Mouse (Mus musculus) cerebellum, postnatal 10 days (tissue): ENCODE measurements around the gene Tmem259.
A peak's percentile ranks its signal among the peaks of the same experiment; 100 is the strongest.

Experiments used
- DNase-seq, 2 experiments: peaks; one replicate each; pipeline ENCODE4 v3.0.0; 2021; ENCODE audit warnings: mixed read lengths in 2 of 2

Gene Tmem259

DNA sequence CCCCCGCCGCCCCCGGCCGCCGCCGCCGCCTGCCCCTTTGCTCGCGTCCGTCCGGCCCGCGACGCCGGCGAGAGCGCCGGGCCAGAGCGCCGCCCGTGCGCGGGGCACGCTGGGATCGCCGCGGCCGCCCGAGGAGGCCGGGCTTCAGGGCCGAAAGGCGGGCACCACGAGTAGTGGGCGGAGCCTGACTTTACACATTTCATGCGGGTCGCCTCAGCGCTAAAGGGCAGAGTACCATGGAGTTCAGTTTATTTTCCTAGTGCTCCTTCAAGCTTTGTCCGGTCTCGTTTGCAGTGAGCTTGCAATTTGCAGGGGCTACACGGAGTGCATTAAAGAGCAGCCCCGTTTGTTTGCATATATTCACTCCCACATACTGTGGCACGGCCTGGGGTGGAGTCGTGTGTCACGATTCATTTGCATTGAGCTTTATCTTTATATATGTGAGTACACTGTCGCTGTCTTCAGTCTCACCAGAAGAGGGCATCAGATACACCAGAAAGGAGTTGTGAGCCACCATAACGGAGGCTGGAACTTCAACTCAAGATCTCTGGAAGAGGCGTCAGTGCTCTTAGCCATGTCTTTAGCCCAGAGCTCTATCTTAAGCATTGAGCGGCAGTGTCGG is at the start of gene Tmem259:
Tmem259 (minus strand) TSS at position 136 of the 622 bp plus-strand sequence.
- peak; percentile 90 to 93 for DNase-seq

DNA sequence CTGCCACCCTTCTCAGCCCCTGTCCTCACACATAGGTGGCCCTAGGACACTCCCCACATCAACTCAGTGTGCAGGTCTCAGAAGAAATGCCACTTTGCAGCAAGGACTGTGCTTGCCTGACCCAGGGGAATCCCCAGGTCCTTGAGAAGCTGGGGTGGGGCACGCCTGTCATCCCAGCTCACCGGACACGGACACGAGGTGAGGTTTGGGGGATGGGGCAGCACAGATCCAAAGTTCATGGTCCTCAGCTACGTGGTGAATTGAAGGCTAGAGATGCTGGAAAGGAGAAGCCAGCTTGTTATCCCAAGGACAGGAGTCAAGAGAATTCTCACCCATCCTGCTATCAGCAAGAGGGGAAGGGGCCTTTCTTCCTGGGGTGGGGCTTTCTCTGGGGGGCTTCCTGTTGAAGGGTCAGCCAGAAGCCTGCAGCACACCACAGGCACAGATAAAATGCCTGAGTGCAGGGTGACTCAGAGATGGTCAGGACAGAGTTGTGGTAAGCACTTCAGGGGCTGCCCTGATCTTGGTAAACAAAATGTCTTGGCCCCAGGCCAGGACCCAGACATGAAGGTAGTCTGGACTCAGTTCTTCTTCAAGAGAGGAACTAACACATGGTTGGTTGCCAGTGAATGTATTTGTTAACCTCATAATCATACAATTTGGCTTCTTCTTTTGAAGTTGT is 48.8 kb upstream of the Tmem259 start:
- DNase-seq: no peak

DNA sequence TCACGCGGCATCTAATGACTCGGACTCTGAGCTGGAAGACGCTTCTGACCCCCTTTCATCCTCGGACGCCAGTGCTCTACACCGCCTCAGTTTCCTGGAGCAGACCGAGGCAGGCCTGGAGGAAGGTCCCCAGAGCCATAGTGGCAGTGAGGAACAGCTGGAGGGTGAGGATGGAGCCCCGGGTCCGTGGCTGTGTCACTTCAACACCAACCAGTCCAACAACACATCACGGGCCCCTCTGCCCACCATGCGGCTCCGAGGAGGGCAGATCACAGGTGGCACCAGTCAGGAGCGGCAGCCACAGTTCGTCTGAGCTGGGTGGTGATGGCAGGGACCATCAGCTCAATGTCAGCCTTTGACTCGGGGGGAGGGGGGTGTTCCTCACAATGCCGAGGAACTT is 46.6 kb upstream of the Tmem259 start:
- no peak for DNase-seq

DNA sequence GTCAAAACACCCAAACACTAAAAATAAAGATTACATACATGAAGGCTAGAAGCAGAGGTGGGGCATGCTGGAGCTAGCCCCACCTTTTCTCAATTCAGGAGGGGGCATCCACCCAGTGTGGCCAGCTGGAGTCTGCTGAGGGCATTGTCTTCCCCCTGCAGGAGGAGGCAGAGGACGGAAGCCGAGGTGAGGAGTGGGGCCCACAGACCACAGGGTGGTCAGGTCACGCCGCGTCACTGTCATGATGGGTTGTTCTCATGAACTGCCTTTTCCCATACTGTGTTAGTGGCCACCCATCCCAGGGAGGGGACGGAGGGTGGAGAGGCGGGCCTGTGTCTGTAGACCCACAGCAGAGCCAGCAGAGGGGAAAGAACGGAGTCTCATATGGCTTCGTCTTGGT is 46.1 kb upstream of the Tmem259 start:
- no peak for DNase-seq

DNA sequence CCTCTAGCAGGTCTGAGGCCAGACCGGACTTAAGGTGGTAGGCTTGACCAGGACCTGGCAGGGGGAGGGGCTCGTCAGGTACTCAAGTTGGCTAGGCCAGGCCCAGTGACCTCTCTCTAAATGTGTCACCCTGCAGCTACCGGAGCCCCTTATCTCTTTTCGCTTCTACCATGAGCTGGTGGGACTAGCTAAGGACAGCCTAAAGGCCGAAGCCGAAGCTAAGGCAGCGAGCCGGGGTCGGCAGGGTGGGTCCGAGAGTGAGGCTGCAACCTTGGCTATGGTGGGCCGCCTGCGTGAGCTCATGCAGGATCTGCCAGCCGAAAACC is 44.4 kb upstream of the Tmem259 start:
- no peak for DNase-seq

DNA sequence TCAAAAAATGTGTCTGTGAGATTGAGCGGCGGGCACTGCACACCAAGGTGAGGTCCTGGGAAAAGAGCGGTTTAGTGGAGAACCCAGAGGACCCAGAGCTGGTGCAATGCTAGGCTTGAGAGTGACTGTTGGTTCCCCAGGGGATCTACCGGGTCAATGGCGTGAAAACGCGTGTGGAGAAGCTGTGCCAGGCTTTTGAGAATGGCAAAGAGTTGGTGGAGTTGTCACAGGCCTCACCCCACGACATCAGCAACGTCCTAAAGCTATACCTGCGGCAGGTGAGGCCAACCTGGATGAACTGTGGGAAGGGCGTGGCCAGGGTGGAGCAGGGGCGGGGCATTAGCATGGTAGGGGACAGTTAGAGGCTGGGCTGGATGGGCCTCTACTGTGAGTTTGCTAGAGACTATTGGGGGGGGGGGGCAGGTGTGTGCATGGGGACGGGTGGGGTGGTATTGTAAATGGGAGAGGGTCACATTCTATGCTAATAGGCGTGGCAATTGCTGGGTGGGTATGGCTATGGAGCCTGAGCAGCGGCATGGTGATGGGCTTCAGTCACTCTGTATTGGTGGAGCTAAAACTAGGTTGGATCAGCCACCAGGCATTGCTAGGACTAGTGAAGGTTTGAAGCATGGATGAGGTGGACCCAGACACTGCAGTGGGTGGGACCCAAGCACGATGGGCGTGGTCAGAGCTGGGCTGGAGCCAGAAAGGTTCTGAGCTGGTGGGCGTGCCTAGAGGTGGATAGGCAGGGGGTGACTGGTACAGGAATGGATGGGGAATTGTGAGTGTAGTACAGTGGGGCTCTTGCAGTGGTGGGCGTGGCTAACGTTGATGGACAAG is 43.8 kb upstream of the Tmem259 start:
- DNase-seq: no peak

DNA sequence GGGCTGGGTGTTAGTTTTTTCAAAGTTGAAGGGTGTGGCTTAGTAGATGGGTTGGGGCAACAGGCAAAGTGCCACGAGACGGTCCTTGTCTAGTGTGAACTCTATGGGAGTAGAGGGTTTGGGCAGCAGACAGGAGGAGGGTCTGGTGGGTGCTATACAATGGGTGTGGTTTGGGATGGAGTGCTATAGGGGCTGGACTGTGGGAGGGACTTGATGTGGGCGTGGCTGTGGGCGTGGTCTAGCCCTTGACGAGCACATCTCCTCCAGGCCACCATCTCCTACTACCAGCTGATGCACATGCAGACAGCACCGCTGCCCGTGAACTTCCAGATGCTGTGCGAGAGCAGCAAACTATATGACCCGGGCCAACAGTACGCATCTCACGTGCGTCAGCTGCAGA is 41.8 kb upstream of the Tmem259 start:
- DNase-seq: no peak

DNA sequence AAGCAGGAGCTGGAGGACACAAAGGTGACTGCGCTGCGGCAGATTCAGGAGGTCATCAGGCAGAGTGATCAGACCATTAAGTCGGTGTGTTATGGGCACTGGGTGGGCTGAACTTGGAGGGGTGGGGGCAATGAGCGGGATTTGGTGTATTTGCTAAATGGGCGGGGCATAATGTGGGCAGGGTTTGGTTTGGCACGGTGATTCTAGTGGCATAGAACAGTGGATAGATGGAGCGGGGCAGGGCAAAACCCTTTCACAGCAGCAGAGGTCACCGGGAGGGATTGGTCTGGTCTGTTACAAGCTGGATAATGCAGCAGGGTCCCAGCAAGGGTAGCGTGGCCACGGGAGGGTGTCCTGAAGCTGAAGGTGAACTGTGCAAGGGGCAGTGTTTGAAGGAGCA is 41.3 kb upstream of the Tmem259 start:
- DNase-seq: no peak

DNA sequence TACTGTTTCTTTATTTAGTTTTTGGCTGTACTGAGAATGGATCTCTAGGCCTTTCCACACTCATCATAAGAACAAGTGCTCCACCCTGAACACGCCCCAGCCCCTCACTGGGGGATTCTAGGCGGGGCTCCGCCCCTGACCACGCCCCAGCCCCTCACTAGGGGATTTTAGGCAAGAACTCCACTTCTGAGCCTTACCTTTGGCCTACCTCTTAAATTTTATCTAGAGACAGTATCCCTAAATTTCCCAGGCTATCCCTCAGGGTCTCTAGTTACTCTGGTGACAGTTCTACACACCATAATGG is 40.9 kb upstream of the Tmem259 start:
- DNase-seq: no peak

DNA sequence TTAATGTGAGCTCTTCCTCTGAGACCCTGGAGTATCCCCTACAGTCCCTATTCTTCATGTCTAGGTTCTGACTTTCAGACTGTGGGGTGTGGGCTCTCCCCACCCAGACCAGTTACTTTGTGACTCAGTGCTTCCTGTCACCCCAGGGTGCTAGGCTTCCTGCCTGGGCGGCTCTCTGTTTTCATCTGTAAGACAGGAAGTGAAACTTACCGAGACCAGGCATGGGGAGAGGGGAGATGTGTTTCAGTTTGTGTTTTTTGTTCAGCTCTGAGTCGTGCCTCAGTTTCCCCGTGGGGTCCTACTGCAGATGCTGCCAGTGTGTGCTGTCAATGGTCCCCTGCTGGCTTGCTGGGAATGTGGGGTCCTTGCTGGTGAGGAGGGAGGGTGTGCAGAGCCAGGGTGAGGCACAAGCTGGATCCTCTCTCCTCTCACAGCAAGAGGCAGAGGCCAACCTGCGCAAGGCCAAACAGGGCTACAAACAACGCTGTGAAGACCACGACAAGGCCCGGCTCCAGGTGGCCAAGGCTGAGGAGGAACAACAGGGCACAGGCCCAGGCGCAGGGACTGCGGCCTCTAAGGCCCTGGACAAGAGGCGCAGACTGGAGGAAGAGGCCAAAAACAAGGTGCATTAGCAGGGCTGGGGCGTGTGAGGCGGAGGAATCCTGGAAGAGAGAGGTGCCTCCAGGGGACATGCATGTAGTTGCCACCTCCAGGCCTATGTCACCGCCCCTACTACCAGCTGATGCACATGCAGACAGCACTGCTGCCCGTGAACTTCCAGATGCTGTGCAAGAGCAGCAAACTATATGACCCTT is 40.3 kb upstream of the Tmem259 start:
- DNase-seq: no peak

DNA sequence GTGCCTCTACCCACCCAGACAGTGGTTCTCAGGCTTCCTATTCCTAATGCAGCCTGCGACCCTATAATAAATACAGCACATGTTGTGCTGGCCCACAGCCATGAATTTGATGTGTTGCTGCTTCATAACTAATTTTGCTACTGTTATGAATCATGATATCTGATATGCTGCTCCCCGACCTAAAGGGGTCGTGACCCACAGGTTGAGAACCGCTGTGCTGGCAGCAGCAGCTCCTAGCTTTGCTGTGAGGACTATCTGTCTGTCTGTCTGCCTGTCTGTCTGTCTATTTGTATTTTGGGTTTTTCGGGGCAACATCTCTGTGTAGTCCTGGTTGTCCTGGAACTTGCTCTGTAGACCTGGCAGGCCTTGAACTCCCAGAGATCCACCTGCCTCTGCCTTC is 39.6 kb upstream of the Tmem259 start:
- DNase-seq: no peak

DNA sequence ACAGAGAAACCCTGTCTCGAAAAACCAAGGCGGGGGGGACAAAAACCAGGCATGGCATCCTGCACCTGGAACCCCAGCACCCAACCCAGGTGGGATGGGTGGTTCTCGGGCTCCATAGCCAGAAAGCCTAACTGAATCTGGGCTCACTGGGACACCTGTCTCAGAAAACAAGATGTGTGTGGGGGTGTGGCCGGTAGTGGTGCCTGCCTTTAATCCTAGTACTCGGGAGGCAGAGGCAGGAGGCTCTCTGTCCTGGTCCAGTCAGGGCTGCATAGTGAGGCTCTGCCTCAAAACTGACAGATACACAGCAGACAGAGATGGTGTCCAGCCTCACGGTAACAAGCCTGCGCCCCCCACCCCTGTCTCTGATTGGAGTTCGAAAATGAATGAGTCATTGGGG is 38.7 kb upstream of the Tmem259 start:
- DNase-seq: no peak

DNA sequence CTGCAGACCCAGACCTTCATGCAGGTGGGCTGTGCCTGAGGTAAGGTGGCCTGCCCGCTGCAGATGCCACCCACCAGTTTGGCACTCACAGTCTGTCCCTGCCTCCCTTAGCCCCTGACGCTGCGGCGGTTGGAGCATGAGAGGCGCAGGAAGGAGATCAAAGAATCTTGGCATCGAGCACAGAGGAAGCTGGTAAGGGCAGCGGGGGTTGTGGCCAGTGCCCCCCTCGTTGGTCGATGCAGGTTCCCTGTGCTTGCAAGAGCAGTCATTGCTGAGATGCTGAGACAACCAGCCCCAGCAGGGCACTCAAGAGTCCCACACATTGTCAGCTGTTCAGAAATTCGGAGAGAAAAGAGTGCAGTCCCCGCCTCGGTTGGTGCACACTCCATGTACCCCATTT is 38.0 kb upstream of the Tmem259 start:
- DNase-seq: no peak

DNA sequence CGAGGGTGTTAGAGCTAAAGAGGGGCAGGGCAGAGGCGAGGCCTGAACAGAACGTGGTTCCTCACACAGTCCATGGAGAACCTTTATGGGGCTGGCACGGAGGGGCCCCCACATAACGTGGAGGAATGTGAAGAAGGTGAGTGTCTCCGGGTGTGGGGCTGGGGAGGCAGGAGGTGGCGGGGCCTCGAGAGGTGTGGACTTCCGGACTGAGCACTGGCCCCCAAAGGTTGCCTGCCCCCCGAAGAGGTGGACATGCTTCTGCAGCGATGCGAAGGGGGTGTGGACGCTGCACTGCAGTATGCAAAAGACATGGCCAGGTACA is 37.2 kb upstream of the Tmem259 start:
- DNase-seq: no peak

DNA sequence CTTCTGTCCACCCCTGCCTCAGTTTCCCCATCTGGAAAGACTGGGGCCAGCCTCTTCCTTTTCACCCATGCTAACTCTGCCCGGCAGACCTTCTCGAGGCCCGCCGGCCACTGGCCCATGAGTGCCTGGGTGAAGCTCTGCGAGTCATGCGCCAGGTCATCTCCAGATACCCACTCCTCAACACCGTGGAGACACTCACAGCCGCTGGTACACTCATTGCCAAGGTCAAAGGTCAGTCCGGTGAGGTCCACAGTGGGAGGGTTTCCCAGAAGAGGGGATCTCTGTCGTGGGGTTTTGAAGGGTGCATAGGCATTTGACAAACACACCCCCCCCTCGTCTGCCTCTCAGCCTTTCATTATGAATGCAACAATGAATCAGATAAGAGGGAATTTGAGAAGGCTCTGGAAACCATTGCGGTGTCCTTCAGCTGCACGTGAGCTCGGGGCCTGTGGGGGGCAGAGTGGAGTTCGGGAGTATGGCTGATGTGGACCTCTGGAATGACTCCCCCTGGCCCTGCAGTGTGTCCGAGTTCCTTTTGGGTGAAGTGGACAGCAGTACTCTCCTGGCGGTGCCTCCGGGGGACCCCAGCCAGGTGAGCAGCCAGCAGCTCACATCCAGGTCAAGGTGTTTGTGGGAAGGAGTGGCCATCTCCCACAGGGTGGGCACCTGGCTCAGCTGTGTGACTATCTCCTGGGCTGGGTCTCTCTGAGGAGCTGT is 36.6 kb upstream of the Tmem259 start:
- no peak for DNase-seq

DNA sequence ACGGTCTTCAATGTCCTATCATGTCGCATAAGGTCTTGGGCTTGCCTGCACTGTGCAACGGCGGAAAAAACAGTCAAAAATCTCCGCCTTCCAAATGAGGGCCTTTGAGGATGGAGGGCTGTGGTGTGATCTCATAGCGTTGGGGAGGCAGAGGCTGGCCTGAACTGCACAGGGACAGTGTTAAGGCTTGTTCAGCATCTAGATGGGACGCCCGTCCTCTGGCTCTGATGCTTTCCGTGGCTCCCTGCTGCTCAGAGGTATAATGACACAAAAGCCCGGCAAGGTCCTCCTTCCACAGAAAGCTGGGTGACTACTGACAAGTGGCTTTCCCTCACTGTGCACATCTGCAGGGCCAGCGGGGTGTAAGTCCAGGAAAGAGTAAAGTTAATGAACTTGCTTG is 36.1 kb upstream of the Tmem259 start:
- DNase-seq: no peak

DNA sequence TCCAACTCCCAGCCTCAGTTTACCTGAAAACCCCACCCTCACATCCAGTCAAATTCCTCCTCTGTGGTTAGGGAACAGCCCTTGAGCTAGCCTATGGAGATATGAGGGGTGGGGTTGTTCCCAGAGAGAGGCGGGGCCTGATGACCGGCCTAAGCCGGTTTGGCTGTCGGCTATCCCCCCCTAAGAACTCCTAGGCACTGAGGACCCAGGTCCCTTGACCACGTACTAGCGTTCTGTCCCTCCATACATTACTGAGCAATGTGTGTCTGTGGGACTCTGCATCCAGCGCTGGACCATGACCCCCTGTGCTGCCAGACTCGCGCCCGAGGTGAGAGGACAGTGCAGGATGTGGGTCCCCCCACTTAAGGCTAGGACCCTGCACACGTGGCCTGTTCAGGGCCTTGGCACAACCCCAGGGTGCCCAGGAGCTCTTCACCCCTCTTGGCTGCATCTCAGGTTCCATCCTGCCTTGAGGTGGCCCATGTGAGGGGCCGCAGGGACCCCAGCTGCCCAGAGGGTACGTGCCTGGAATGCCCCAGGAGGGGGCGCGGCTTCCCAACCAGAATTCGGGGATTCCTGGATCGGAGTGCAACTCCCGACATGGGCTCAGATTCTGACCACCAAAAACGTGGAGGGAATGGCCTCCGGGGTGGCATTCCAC is 35.5 kb upstream of the Tmem259 start:
- no peak for DNase-seq

DNA sequence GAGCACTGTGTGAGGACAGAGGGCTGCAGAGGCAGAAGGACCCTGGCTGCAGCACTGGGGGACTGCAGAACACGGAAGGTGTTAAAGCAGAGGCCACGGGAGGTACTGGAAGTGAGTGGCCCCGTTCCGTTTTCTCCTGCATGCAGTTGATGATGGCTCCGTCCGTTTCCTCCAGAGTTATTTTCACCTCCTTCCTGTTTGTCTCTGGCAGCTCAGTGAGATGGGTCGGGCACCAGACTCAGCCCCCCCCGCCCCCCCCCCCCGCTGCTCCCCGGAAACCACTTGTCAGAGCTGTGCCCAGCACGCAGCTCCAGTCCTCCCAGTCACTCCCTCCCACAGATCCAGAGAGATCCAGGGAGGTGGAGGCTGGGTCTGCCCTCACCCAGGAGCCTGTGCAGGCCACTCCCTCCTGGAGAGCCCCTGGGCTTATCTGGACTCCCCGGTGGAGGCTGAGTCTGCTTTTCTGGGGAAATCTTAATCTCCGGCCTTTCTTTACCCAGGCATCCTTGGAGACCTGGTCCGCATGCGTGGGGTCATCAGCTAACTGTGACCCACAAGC is 34.7 kb upstream of the Tmem259 start:
- DNase-seq: no peak

DNA sequence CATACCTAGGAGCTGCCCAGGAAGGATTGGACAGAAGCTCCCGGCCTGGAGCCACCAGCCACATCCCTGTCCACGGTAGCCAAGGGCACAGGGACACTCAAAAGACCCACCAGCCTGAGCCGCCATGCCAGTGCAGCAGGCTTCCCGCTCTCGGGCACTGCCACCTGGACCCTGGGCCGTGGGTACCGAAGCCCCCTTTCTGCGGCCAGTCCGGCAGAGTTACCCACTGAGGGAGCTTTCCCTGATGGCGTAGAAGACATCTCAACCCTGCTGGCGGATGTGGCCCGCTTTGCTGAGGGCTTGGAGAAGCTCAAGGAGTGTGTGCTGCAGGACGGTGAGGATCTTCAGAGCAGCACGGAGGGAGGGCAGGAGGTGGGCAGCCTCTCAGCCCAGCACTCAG is 33.6 kb upstream of the Tmem259 start:
- no peak for DNase-seq

DNA sequence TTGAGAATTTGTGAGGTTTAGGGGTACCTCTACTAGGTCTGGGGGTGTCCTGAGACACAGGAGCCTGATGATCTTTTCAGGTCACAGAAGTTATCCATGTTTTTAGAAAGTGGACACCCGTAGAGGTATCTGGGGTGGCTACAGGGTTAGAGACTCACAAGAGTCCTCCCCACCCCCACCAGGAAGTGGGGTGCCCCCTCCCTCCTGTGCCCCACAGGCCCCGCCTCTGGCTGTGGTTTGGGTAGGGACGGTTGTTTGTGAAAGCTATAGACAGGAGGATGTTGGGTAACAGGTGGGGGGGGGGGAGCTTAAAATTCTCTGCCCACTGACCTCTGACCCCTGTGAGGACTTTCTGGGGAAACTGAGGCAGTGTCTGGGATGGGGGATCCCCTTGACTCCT is 33.2 kb upstream of the Tmem259 start:
- DNase-seq: no peak

DNA sequence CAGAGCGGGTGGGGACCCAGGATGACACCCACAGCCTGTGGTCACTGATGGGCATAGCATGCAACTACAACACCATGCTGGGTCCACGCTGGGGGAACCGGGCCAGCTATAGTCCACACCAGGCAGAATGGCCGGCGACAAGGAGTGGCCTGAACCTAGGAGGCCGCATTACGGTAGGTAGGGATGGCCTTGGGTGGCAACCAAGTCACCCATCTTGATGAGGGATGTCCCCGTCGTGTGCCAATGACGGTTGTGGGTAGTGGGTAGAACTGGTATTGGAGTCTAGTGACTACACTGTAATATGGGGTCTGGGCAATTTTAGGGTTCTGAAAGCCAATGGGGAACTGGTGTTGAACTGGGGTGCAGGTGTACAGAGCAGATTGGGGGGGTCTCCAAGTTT is 32.8 kb upstream of the Tmem259 start:
- no peak for DNase-seq

DNA sequence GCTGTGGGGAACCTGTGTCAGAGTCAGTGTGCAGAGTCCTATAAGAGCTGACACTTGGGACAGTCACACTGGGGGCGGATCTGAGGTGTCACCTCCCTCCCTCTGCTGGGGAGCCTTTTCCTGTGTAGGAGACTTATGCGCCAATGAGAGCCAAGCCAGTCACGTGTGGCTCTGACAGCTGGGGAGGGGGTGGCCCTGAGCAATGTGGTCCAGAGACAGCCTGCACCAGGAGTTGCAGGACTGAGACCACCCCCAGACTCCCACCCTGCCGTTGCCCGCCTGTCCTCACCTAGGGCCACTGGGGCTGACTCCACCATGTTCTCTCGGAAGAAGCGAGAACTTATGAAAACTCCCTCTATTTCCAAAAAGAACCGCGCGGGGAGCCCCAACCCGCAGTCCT is 32.4 kb upstream of the Tmem259 start, which contains the start of gene Arhgap45:
Arhgap45 (plus strand) TSS at position 143 of the 400 bp plus-strand sequence.
- no peak for DNase-seq
